Mouse (Mus musculus) heart, adult 2 months (tissue): ENCODE results near the gene Olfr1163.

Experiments used
- CTCF ChIP-seq: fragments of 200-600 bp; IDR thresholded peaks from 2 replicates; pipeline ENCODE4 v1.8.1; 2022; ENCODE audit warnings: antibody characterized with exemption, mild to moderate bottlenecking, moderate library complexity
- POLR2A ChIP-seq: fragments of 200-500 bp; IDR thresholded peaks from 2 replicates; pipeline ENCODE4 v1.6.1; 2011; ENCODE audit warnings: mild to moderate bottlenecking, low read depth, low read length, control low read depth; ENCODE audit not compliant: insufficient read depth

DNA sequence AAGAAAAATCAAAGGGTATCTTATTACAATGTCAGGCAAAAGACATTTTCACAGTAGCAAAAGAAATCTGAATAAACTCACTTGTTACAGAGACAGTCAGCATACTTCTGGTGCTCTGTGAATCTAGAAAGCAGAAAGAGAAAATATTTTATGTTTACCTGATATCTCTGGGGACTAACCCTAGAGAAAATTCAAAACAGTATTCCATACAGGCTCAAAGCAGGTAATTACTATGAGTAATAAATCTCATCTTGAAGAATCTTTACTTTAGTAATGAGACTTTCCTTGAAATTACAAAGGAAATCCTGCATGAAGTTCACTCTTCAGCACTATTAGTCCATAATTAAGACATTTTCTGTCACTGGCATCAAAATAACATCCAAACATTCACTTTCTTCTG lies at the start of gene Olfr1163:
- TF ChIP-seq CTCF (no peak), POLR2A (no peak)
